Mouse (Mus musculus): Measurements from ENCODE around the gene Nfkbia. TPM values are rescaled to one million over a fixed set of nuclear protein-coding genes. Genes with fewer than 3 reads are reported as not detected.

Nfkbia gene
- total and polyA plus RNA-seq, 2 experiments from 2014 or later, result 65.1 to 67.1 TPM

DNA sequence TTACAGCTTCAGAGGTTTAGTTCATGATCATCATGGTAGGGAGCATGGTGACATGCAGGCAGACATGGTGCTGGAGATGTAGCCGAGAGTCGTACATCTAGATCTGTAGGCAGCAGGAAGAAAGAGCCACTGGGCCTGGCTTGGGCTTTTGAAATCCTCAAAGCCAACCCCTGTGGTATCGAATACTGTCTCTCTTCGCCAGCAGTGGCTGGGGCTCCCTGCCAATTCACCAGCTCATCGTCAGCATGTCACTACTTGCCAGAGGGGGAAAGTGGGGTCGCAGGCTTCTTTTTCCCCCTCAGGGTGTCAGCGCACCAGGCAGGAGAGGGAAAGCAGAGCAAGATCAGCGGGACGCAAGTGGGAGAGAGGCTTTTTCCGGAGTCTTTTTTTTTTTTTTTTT, 37.2 kb downstream of the Nfkbia start:
- Histone ChIP-seq H3K4me2 (ENCODE audit: low read depth, low read length) (no peak overlapping the region), H3K4me1 (ENCODE audit: control insufficient read depth, insufficient read depth) (peaks cover 9% of the 10 kb centered on the region), H3K27ac (ENCODE audit: low read depth) (no peak overlapping the region), H3K9ac (replicated peaks; ENCODE audit: low read depth, low read length) (no peak overlapping the region), H3K27me3 (ENCODE audit: control insufficient read depth, insufficient read depth, low read length) (no peaks in the 10 kb centered on the region), H3K4me3 (ENCODE audit: low read depth, low read length) (no peak overlapping the region), H3K9me3 (replicated peaks; ENCODE audit: control insufficient read depth, low read length) (no peaks in the 10 kb centered on the region), H3K36me3 (replicated peaks; ENCODE audit: control insufficient read depth, insufficient read depth, low read length) (no peaks in the 10 kb centered on the region)
- WGBS, result 77% methylated on average over 9 of the region's 10 CpGs
- ATAC-seq (ENCODE audit: insufficient read depth, low read depth), result no peak
- TF ChIP-seq EP300 (IDR thresholded peaks at IDR 0.05; ENCODE audit: low read depth), result no peak
- no peak for TF ChIP-seq CTCF (IDR thresholded peaks at IDR 0.05; ENCODE audit: low read depth)
- no peak for DNase-seq (ENCODE audit: low spot score)

DNA sequence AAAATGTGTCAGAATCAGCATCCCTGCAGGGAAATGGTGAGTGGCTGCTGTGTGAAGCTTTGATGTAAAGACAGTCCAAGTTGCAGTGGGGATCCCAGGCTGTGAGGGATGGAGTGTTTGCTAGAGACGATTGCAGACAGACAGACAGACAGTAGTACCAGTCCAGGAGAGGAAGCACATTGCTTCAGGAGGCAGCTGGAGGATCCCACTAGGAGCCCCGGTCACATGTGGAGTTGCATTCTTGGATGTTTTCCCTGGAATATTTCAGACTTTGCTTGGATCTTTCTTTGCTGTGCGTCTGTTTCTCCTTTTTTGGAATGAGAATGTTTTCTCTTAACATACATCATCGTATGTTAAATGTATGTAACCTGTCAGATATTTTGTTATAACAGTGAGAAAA, 38.5 kb downstream of the Nfkbia start:
- H3K27ac ChIP-seq (ENCODE audit: low read depth), result no peak overlapping the region; the same call in 1 of the 2 replicates
- 61% methylated on average over 4 of the region's 4 CpGs for WGBS

DNA sequence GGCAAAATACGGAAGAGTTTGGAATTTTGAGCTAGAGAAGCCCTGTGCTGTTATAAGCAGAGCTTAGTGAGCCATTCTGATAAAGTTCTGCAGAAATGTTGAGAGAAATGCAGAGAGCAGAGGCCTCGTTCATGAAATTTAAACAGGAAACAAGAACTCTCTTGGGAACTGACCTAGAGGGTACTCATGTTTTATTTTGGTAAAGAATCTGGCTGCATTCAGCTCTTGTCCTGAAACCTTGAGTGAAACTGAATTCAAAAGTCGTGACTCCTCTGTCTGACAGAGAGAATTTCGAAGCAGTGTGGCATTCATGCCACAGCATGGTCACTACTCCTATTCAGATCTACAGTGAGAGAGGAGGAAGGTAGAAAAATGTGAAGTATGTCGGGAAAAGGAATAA, 39.6 kb downstream of the Nfkbia start:
- Histone ChIP-seq H3K27me3 (ENCODE audit: control insufficient read depth, insufficient read depth, low read length) (no peaks in the 10 kb centered on the region), H3K4me2 (ENCODE audit: low read depth, low read length) (no peak overlapping the region), H3K27ac (ENCODE audit: low read depth) (peak overlapping the region; percentile 60), H3K9me3 (replicated peaks; ENCODE audit: control insufficient read depth, low read length) (no peaks in the 10 kb centered on the region), H3K4me1 (ENCODE audit: control insufficient read depth, insufficient read depth) (peaks cover 20% of the 10 kb centered on the region), H3K9ac (replicated peaks; ENCODE audit: low read depth, low read length) (no peak overlapping the region), H3K36me3 (replicated peaks; ENCODE audit: control insufficient read depth, insufficient read depth, low read length) (no peaks in the 10 kb centered on the region), H3K4me3 (ENCODE audit: low read depth, low read length) (no peak overlapping the region)
- no peak for DNase-seq (ENCODE audit: low spot score)
- WGBS, result 48% methylated on average over 5 of the region's 5 CpGs
- ATAC-seq (ENCODE audit: insufficient read depth, low read depth), result no peak
- TF ChIP-seq EP300 (IDR thresholded peaks at IDR 0.05; ENCODE audit: low read depth) (no peak), CTCF (IDR thresholded peaks at IDR 0.05; ENCODE audit: low read depth) (no peak)

More for the DNA sequence above, 38.5 kb downstream of the Nfkbia start:
- Histone ChIP-seq H3K27me3 (ENCODE audit: control insufficient read depth, insufficient read depth, low read length) (no peaks in the 10 kb centered on the region), H3K9ac (replicated peaks; ENCODE audit: low read depth, low read length) (no peak overlapping the region), H3K4me1 (ENCODE audit: control insufficient read depth, insufficient read depth) (peaks cover 12% of the 10 kb centered on the region), H3K4me3 (ENCODE audit: low read depth, low read length) (no peak overlapping the region), H3K36me3 (replicated peaks; ENCODE audit: control insufficient read depth, insufficient read depth, low read length) (no peaks in the 10 kb centered on the region), H3K9me3 (replicated peaks; ENCODE audit: control insufficient read depth, low read length) (no peaks in the 10 kb centered on the region), H3K4me2 (ENCODE audit: low read depth, low read length) (no peak overlapping the region)
- no peak for DNase-seq (ENCODE audit: low spot score)
- no peak for TF ChIP-seq CTCF (IDR thresholded peaks at IDR 0.05; ENCODE audit: low read depth)
- TF ChIP-seq EP300 (IDR thresholded peaks at IDR 0.05; ENCODE audit: low read depth), result no peak
- ATAC-seq (ENCODE audit: insufficient read depth, low read depth), result no peak

GRCm38 (mm10) chr12:55450421-55450820, 42.0 kb downstream of the Nfkbia start:
- Histone ChIP-seq H3K27me3 (ENCODE audit: control insufficient read depth, insufficient read depth, low read length) (no peaks in the 10 kb centered on the region), H3K4me2 (ENCODE audit: low read depth, low read length) (no peak overlapping the region), H3K36me3 (replicated peaks; ENCODE audit: control insufficient read depth, insufficient read depth, low read length) (no peaks in the 10 kb centered on the region), H3K9ac (replicated peaks; ENCODE audit: low read depth, low read length) (no peak overlapping the region), H3K4me1 (ENCODE audit: control insufficient read depth, insufficient read depth) (peaks cover 42% of the 10 kb centered on the region), H3K4me3 (ENCODE audit: low read depth, low read length) (no peak overlapping the region), H3K27ac (ENCODE audit: low read depth) (no peak overlapping the region), H3K9me3 (replicated peaks; ENCODE audit: control insufficient read depth, low read length) (no peaks in the 10 kb centered on the region)
- TF ChIP-seq CTCF (IDR thresholded peaks at IDR 0.05; ENCODE audit: low read depth), result no peak
- no peak for TF ChIP-seq EP300 (IDR thresholded peaks at IDR 0.05; ENCODE audit: low read depth)
- no peak for ATAC-seq (ENCODE audit: insufficient read depth, low read depth)
- 64% methylated on average over 16 of the region's 16 CpGs for WGBS
- DNase-seq (ENCODE audit: low spot score), result no peak

- no peak overlapping the region for H3K27ac ChIP-seq (ENCODE audit: low read depth)
- DNase-seq (ENCODE audit: low spot score) (no peak), ATAC-seq (ENCODE audit: insufficient read depth, low read depth) (no peak)
- H3K4me1 ChIP-seq (ENCODE audit: control insufficient read depth, insufficient read depth), result peaks cover 46% of the 10 kb centered on the region
- no peaks in the 10 kb centered on the region for H3K36me3 ChIP-seq (replicated peaks; ENCODE audit: control insufficient read depth, insufficient read depth, low read length)
- no peak overlapping the region for H3K4me2 ChIP-seq (ENCODE audit: low read depth, low read length)
- H3K4me3 ChIP-seq (ENCODE audit: low read depth, low read length), result no peak overlapping the region
- 92% methylated on average over 2 of the region's 2 CpGs for WGBS
- no peak overlapping the region for H3K9ac ChIP-seq (replicated peaks; ENCODE audit: low read depth, low read length)
- no peak for TF ChIP-seq EP300 (IDR thresholded peaks at IDR 0.05; ENCODE audit: low read depth)
- TF ChIP-seq CTCF (IDR thresholded peaks at IDR 0.05; ENCODE audit: low read depth), result no peak
- H3K27me3 ChIP-seq (ENCODE audit: control insufficient read depth, insufficient read depth, low read length), result no peaks in the 10 kb centered on the region
- H3K9me3 ChIP-seq (replicated peaks; ENCODE audit: control insufficient read depth, low read length), result no peaks in the 10 kb centered on the region
These were observed 43.4 kb downstream of the Nfkbia start for GRCm38 (mm10) chr12:55449048-55449447.

DNA sequence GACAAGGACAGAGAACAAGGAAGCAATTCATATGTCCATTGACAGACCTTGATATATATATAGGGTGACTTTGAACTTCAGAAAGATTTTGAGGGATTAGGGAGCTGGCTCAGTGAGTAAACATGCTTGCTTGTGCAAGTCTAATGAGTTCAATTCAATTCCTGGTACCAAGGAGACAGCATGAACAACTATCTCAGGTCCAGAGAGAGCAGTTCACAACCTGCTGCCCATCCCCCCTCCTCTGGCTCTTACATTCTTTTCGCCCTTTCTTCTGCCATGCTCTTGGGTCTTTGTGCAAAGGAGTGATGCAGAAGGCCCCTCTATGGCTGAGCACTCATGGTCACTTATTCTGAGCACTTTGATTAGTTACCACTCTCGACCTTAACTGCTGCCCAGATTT, 44.0 kb downstream of the Nfkbia start:
- Histone ChIP-seq H3K4me3 (ENCODE audit: low read depth, low read length) (no peak overlapping the region), H3K9ac (replicated peaks; ENCODE audit: low read depth, low read length) (no peak overlapping the region), H3K27me3 (ENCODE audit: control insufficient read depth, insufficient read depth, low read length) (no peaks in the 10 kb centered on the region), H3K27ac (ENCODE audit: low read depth) (peak overlapping the region; percentile 98; the same call in 1 of the 2 replicates), H3K36me3 (replicated peaks; ENCODE audit: control insufficient read depth, insufficient read depth, low read length) (no peaks in the 10 kb centered on the region), H3K4me1 (ENCODE audit: control insufficient read depth, insufficient read depth) (peaks cover 52% of the 10 kb centered on the region), H3K9me3 (replicated peaks; ENCODE audit: control insufficient read depth, low read length) (no peaks in the 10 kb centered on the region), H3K4me2 (ENCODE audit: low read depth, low read length) (no peak overlapping the region)
- DNase-seq (ENCODE audit: low spot score), result no peak
- 73% methylated on average over 2 of the region's 2 CpGs for WGBS
- TF ChIP-seq EP300 (IDR thresholded peaks at IDR 0.05; ENCODE audit: low read depth) (no peak), CTCF (IDR thresholded peaks at IDR 0.05; ENCODE audit: low read depth) (no peak)
- no peak for ATAC-seq (ENCODE audit: insufficient read depth, low read depth)
